Mouse (Mus musculus) MN1 (cell line): ENCODE data around the gene Cacnb2.
A peak's percentile ranks its signal among the peaks of the same experiment; 100 is the strongest.
"Not testable (repeated sequence)": the region's sequence is repeated elsewhere in the genome, so short reads cannot be mapped to it uniquely, and the experiment has no call there.

Source experiments
- DNase-seq: peaks from one replicate; pipeline ENCODE4 v3.0.0-alpha.2; 2016; ENCODE audit warnings: low spot score

Gene Cacnb2

GRCm38 (mm10) chr2:14657205-14657844, 54.4 kb downstream of the Cacnb2 start:
- DNase-seq: no peak

- DNase-seq: no peak
Observed at GRCm38 (mm10) chr2:14665213-14665612, 62.3 kb downstream of the Cacnb2 start.

- no peak for DNase-seq
Observed at GRCm38 (mm10) chr2:14672117-14672516, 69.2 kb downstream of the Cacnb2 start.

- peak; percentile 8 for DNase-seq
Observed at GRCm38 (mm10) chr2:14676885-14677516, 74.1 kb downstream of the Cacnb2 start.

GRCm38 (mm10) chr2:14684231-14684630, 81.3 kb downstream of the Cacnb2 start:
- DNase-seq: no peak

- peak; percentile 27 for DNase-seq
Observed at GRCm38 (mm10) chr2:14702973-14703645, 100.2 kb downstream of the Cacnb2 start.

GRCm38 (mm10) chr2:14703676-14704075, 100.8 kb downstream of the Cacnb2 start:
- no peak for DNase-seq

GRCm38 (mm10) chr2:14710247-14710646, 107.4 kb downstream of the Cacnb2 start:
- no peak for DNase-seq

GRCm38 (mm10) chr2:14711751-14712150, 108.9 kb downstream of the Cacnb2 start:
- DNase-seq: no peak

GRCm38 (mm10) chr2:14713049-14713448, 110.2 kb downstream of the Cacnb2 start:
- no peak for DNase-seq

- DNase-seq: no peak
Observed at GRCm38 (mm10) chr2:14716666-14717065, 113.8 kb downstream of the Cacnb2 start.

- DNase-seq: no peak
Observed at GRCm38 (mm10) chr2:14719119-14719718, 116.3 kb downstream of the Cacnb2 start.

- no peak for DNase-seq
Observed at GRCm38 (mm10) chr2:14725437-14725836, 122.5 kb downstream of the Cacnb2 start.

GRCm38 (mm10) chr2:14726601-14727000, 123.7 kb downstream of the Cacnb2 start:
- DNase-seq: not testable (repeated sequence)

- no peak for DNase-seq
Observed at GRCm38 (mm10) chr2:14738927-14739326, 136.0 kb downstream of the Cacnb2 start.

- DNase-seq: no peak
Observed at GRCm38 (mm10) chr2:14739510-14739909, 136.6 kb downstream of the Cacnb2 start.

- no peak for DNase-seq
Observed at GRCm38 (mm10) chr2:14740359-14740758, 137.5 kb downstream of the Cacnb2 start.

- DNase-seq: no peak
Observed at GRCm38 (mm10) chr2:14744761-14745160, 141.9 kb downstream of the Cacnb2 start.

GRCm38 (mm10) chr2:14762846-14763245, 160.0 kb downstream of the Cacnb2 start:
- DNase-seq: no peak

- DNase-seq: no peak
Observed at GRCm38 (mm10) chr2:14763931-14764330, 161.0 kb downstream of the Cacnb2 start.

- DNase-seq: no peak
Observed at GRCm38 (mm10) chr2:14769448-14769847, 166.6 kb downstream of the Cacnb2 start.

GRCm38 (mm10) chr2:14770635-14771034, 167.7 kb downstream of the Cacnb2 start:
- no peak for DNase-seq

GRCm38 (mm10) chr2:14774375-14774774, 171.5 kb downstream of the Cacnb2 start:
- DNase-seq: no peak
